Mouse (Mus musculus) 3134 (cell line): ENCODE results near the gene Ugt1a10.

ENCODE experiments used
- DNase-seq: peaks from one replicate; pipeline ENCODE4 v3.0.0-alpha.2; 2011; ENCODE audit warnings: low spot score; ENCODE audit not compliant: insufficient read length; ENCODE audit errors: extremely low read depth

Gene Ugt1a10

DNA sequence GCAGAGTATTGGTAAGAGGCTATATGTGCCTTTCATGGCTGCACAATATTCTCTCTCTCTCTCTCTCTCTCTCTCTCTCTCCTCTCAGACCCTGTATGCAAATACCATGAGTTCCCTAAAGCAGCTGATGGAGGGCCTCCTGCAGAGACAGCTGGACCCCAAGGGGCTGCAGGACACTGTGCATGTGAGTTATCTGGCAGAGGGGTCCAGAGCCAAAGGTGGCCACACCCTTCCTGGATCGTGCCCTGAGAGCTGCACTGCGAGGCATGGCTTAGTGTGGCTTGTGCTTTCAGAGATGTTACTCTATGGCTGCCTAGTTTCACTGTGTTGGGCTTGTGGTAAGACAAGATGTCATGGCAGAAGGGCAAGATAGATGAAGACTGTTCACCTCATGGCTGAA, 192.5 kb downstream of the Ugt1a10 start:
- DNase-seq: no peak

GRCm38 (mm10) chr1:88248658-88249057, 193.5 kb downstream of the Ugt1a10 start:
- no peak for DNase-seq

GRCm38 (mm10) chr1:88249596-88249995, 194.4 kb downstream of the Ugt1a10 start:
- no peak for DNase-seq

DNA sequence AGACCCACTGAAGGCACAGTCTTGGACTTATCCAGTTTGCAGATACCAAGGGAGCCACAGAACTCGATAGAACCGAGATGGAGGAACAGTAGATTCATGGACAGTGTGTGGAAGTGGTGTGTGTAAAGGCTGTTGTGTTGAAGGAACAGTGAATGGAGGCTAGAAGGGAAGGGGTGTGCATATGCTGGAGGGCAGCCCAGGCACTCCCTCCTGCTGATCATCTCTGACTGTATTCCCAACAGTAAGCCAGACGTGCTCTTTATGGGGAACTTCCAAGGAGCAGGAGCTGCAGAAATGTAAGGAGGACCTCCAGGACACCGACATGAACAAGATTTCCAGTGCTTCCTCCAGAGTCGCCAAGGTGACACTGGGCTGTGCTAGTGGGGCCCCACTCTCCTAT, 194.8 kb downstream of the Ugt1a10 start:
- no peak for DNase-seq

GRCm38 (mm10) chr1:88253106-88253505, 197.9 kb downstream of the Ugt1a10 start:
- no peak for DNase-seq

- DNase-seq: no peak
Measured at GRCm38 (mm10) chr1:88253540-88253939, 198.4 kb downstream of the Ugt1a10 start.

- DNase-seq: no peak
Measured at GRCm38 (mm10) chr1:88254793-88255465, 199.7 kb downstream of the Ugt1a10 start.

DNA sequence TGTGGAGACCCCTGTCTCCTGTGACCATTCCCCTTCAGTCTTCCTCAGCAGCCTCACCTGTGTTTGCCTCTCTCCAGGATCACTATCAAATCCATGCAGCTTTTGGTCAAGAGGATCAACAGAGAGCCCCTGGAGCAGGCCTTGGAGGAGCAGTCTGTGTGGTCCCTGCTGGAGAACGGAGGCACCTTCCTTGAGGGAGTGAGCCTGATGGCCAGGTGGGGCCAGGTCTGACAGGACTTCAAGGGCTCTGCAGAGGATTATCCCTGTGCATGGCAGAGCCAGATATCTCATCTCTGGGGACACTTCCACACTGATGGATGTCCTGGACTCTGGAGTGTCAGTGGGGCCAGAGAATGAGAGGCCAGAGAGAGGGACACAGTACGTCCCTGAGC, 200.3 kb downstream of the Ugt1a10 start:
- no peak for DNase-seq

- no peak for DNase-seq
Measured at GRCm38 (mm10) chr1:88255989-88256754, 201.0 kb downstream of the Ugt1a10 start.

DNA sequence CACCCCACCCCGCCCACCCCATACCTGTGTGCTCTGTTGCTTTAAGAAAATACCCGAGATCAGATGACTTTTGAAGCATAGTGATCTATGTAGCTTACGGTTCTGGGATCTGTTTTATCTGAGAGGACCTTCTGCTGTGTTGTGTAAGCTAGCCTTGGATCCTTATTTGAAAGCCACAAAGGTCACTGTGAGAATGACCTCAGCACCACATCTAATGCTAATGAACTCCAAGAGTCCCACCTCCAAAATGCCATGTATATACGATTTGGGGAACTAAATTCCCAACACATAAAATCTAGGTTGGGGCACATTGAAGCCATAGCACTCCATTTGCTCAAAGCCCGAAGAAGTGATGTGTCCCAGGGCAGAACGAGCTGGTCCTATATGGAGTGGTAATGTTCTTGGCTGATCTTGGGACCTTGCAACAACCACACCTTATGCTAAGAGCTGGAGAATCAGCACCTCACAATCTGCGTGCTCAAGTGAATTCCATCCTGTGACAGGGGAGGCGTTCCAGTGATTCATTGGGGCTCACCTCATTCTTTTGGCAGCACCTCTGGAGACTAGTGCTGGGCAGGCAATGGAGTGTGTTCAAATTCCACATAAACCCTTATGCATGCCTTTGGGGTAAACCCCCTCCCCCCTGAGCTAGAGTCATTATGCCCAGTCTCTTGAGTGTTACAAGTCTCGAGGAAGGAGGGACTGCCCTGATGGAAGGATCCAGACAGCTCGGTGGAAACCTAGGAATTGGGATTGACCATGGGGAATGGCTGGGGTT, 201.9 kb downstream of the Ugt1a10 start:
- no peak for DNase-seq

GRCm38 (mm10) chr1:88257681-88258080, 202.5 kb downstream of the Ugt1a10 start:
- no peak for DNase-seq

GRCm38 (mm10) chr1:88258361-88258760, 203.2 kb downstream of the Ugt1a10 start:
- DNase-seq: no peak

DNA sequence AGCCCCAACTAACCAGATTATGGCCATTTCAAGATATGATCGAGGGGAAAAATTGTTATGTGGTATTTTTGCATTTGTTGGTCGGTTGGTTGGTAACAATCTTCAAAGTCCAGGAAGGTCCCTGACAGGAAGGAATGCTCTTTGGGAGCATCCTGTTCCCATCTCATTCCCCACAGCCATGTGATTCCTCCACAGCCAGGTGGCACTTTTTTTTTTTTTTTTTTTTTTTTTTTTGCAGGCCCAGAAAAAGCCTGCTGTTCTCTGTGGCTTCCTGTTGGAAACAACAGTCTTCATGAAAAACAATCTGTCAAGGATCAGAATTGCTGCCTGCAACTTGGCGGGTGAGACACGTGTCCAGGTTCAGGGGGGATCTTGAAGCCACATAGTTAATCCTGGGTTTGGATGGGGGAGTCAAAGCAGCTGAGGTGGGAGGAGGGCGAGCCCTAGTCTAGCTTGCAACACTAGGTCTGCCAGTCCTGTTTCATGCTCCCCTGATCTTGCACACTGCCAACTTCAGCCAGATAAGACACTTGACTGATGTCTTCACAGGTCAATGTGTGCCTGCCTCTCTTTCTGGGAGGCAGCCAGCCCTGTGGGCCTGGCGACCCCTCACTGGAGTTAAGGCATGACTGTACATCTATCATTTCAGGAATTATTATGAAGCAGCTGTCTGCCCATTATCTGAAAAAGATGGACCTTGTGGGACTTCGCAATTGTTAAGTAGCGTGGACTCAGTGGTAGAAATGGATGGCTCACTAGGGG, 203.9 kb downstream of the Ugt1a10 start:
- no peak for DNase-seq

DNA sequence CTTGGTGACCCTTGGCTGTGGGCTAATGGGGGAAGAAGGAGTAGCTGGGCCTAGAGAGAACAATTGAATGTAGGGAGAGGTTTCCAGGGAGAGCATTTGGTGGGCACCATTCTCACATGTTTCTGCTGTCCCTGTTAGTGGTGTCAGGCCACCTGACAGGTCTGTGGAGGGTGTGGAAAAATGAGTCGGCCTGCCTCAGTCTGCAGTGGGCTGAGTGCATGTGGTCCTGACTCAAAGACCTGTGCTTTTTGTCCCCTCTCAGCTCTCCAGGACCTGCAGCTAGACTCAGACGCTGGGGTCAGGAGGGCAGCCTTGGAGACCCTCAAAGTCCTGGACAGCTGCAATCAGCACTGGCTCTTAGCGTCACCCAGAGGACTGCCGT, 204.4 kb downstream of the Ugt1a10 start:
- no peak for DNase-seq

GRCm38 (mm10) chr1:88260114-88260513, 204.9 kb downstream of the Ugt1a10 start:
- peak; percentile 51 for DNase-seq

GRCm38 (mm10) chr1:88260604-88261377, 205.6 kb downstream of the Ugt1a10 start:
- no peak for DNase-seq

DNA sequence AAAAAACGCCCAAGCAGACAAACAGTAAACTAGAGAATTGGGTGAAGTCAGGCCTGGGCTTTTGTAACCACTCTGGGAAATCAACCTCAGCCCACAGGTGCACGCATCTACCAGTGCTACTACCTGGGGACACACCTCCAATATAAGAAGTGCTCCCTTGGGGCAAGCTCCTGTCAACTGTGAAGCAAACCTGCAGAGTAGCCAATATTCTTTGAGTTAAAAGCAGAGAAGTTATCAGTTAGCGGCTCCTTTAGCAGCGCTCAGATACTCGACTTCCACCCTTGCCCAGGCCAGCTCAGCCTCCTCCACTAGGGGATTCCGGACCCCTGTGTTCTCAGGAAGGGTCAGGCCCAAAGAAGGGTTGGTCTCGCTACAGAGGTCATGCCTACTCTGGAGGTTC, 206.5 kb downstream of the Ugt1a10 start:
- no peak for DNase-seq

- peak; percentile 74 for DNase-seq
Measured at GRCm38 (mm10) chr1:88262255-88262654, 207.1 kb downstream of the Ugt1a10 start.

- no peak for DNase-seq
Measured at GRCm38 (mm10) chr1:88262961-88263360, 207.8 kb downstream of the Ugt1a10 start.

- no peak for DNase-seq
Measured at GRCm38 (mm10) chr1:88263778-88264177, 208.6 kb downstream of the Ugt1a10 start.
